ENCODE assay signal across 11 mouse cellular contexts in genomic region chr17:43989334-43989945, GRCm38 (mm10).
DNase-seq lines count a peak whose midpoint lies in the region; ATAC-seq and TF ChIP-seq lines count a peak whose summit lies in the region.
"Had no signal": no experiment of that assay in that cellular context is flagged by ENCODE, and none has a peak within 500 bp of the region (broad histone marks: within the 10 kb centered on the region; RNA-seq: fewer than 3 reads in every experiment).

No protein-coding gene starts in this region.

- peaks cover 21% of the 10 kb centered on the region for H3K4me1 ChIP-seq in hindbrain, embryonic 12.5 days
- peaks cover 15% of the 10 kb centered on the region for H3K4me1 ChIP-seq in neural tube, embryonic 15.5 days
- H3K4me1 ChIP-seq in lung, postnatal 0 days (ENCODE audit: insufficient read depth, low read depth, low read length) = no peaks in the 10 kb centered on the region

- H3K9me3 ChIP-seq in hindbrain, embryonic 12.5 days (replicated peaks) = no peaks in the 10 kb centered on the region
- no peaks in the 10 kb centered on the region for H3K9me3 ChIP-seq in neural tube, embryonic 15.5 days (replicated peaks)
- no peaks in the 10 kb centered on the region for H3K9me3 ChIP-seq in lung, postnatal 0 days (ENCODE audit: low read length)
- H3K9me3 ChIP-seq: lung, embryonic 15.5 days had no signal

- H3K4me2 ChIP-seq in hindbrain, embryonic 12.5 days (replicated peaks) = no peak overlapping the region
- no peak overlapping the region for H3K4me2 ChIP-seq in neural tube, embryonic 15.5 days
- no peak overlapping the region for H3K4me2 ChIP-seq in lung, postnatal 0 days (replicated peaks; ENCODE audit: low read depth, low read length)
- H3K4me2 ChIP-seq: lung, embryonic 15.5 days had no signal

- H3K27ac ChIP-seq in hindbrain, embryonic 12.5 days = peak overlapping the region; percentile 66; the same call in 1 of the 2 replicates
- peak overlapping the region; percentile 48; the same call in 1 of the 2 replicates for H3K27ac ChIP-seq in neural tube, embryonic 15.5 days (replicated peaks)
- H3K27ac ChIP-seq in lung, postnatal 0 days (ENCODE audit: low read length) = no peak overlapping the region
- H3K27ac ChIP-seq: lung, embryonic 15.5 days had no signal

- no peak overlapping the region for H3K9ac ChIP-seq in hindbrain, embryonic 12.5 days
- no peak overlapping the region for H3K9ac ChIP-seq in neural tube, embryonic 15.5 days (replicated peaks)
- no peak overlapping the region for H3K9ac ChIP-seq in lung, postnatal 0 days (replicated peaks; ENCODE audit: low read depth)
- H3K9ac ChIP-seq: lung, embryonic 15.5 days had no signal

- no peaks in the 10 kb centered on the region for H3K27me3 ChIP-seq in hindbrain, embryonic 12.5 days
- H3K27me3 ChIP-seq in neural tube, embryonic 15.5 days (replicated peaks) = no peaks in the 10 kb centered on the region
- no peaks in the 10 kb centered on the region for H3K27me3 ChIP-seq in lung, postnatal 0 days (replicated peaks; ENCODE audit: insufficient read depth, low read length)
- H3K27me3 ChIP-seq: CH12.LX; lung, embryonic 15.5 days had no signal

- no peak for TF ChIP-seq EP300 in lung, postnatal 0 days (IDR thresholded peaks at IDR 0.05)

- peak; percentile 8 for DNase-seq in heart, postnatal 4 days
- no peak for DNase-seq in heart, postnatal 10 days
- peak; percentile 37 to 40 for DNase-seq in right cerebral cortex, postnatal 10 days (ENCODE audit: low spot score in 2 of 2)
- DNase-seq in right cerebral cortex, adult 18-20 months = no peak
- DNase-seq in lung, postnatal 0 days (ENCODE audit: low spot score) = no peak
- no peak for DNase-seq in layer of hippocampus, postnatal 14 days (ENCODE audit: low spot score in 2 of 2)
- DNase-seq: kidney, adult 9 months had no signal

- H3K36me3 ChIP-seq in hindbrain, embryonic 12.5 days = no peaks in the 10 kb centered on the region
- H3K36me3 ChIP-seq in neural tube, embryonic 15.5 days = no peaks in the 10 kb centered on the region
- H3K36me3 ChIP-seq in lung, postnatal 0 days (ENCODE audit: insufficient read depth, low read length) = no peaks in the 10 kb centered on the region
- H3K36me3 ChIP-seq: lung, embryonic 15.5 days had no signal

- ATAC-seq in hindbrain, embryonic 12.5 days (ENCODE audit: low FRiP score) = no peak
- no peak for ATAC-seq in neural tube, embryonic 15.5 days (ENCODE audit: low FRiP score)
- ATAC-seq in lung, postnatal 0 days = no peak

- TF ChIP-seq CTCF in lung, postnatal 0 days (IDR thresholded peaks at IDR 0.05) = no peak

- no peak overlapping the region for H3K4me3 ChIP-seq in hindbrain, embryonic 12.5 days
- H3K4me3 ChIP-seq in neural tube, embryonic 15.5 days (replicated peaks) = no peak overlapping the region
- H3K4me3 ChIP-seq in lung, postnatal 0 days (ENCODE audit: low read depth, low read length) = no peak overlapping the region
- H3K4me3 ChIP-seq: lung, embryonic 15.5 days had no signal

- intact Hi-C loops in heart, postnatal 10 days (cut with DNase I) = no loop called here

- WGBS in hindbrain, embryonic 12.5 days = 68% methylated on average over 5 of the region's 5 CpGs
- WGBS in neural tube, embryonic 15.5 days = 39% methylated on average over 5 of the region's 5 CpGs
- 50% methylated on average over 5 of the region's 5 CpGs for WGBS in lung, postnatal 0 days

Comparison
In these comparisons a context has a peak if more than half of its experiments do, and no peak if none do; other contexts are left out.
1. DNase-seq: peak in heart, postnatal 4 days (single experiment) and right cerebral cortex, postnatal 10 days (2 of 2); none in heart, postnatal 10 days (0 of 2), right cerebral cortex, adult 18-20 months (single experiment), lung, postnatal 0 days (single experiment) and layer of hippocampus, postnatal 14 days (0 of 2).